Mouse (Mus musculus) heart, adult 2 months (tissue): ENCODE measurements around the gene Rora. TPM values are rescaled to one million over a fixed set of nuclear protein-coding genes. Genes with fewer than 3 reads are reported as not detected.

Source experiments
- DNase-seq, 2 experiments: peaks; one replicate each; pipeline ENCODE4 v3.0.0; 2021
- H3K27ac ChIP-seq: fragments of 200-600 bp; 2 replicates; pipeline ENCODE4 v1.8.1; 2022
- H3K27me3 ChIP-seq: fragments of 200-500 bp; 2 replicates; pipeline ENCODE4 v1.6.1; 2012; ENCODE audit warnings: mild to moderate bottlenecking, low read length, inconsistent platforms, mixed read lengths; ENCODE audit not compliant: control insufficient read depth, insufficient read depth
- H3K36me3 ChIP-seq: fragments of 200-500 bp; 2 replicates; pipeline ENCODE4 v1.6.1; 2012; ENCODE audit warnings: low read length, inconsistent platforms; ENCODE audit not compliant: control insufficient read depth, insufficient read depth
- H3K4me1 ChIP-seq: fragments of 200-500 bp; 2 replicates; pipeline ENCODE4 v1.6.1; 2011; ENCODE audit warnings: low read length; ENCODE audit not compliant: control insufficient read depth, insufficient read depth
- H3K4me3 ChIP-seq: fragments of 200-600 bp; 2 replicates; pipeline ENCODE4 v1.8.1; 2022
- H3K79me2 ChIP-seq: fragments of 200-500 bp; replicated peaks from 2 replicates; pipeline ENCODE4 v1.6.1; 2012; ENCODE audit warnings: mild to moderate bottlenecking, inconsistent platforms, low read length, moderate library complexity, mixed read lengths; ENCODE audit not compliant: control insufficient read depth, insufficient read depth
- H3K9ac ChIP-seq: fragments of 200-500 bp; 2 replicates; pipeline ENCODE4 v1.6.1; 2012; ENCODE audit warnings: low read depth, mild to moderate bottlenecking, control low read depth, inconsistent platforms, low read length, mixed read lengths
- CTCF ChIP-seq: fragments of 200-600 bp; IDR thresholded peaks from 2 replicates; pipeline ENCODE4 v1.8.1; 2022; ENCODE audit warnings: antibody characterized with exemption, mild to moderate bottlenecking, moderate library complexity
- EP300 ChIP-seq: fragments of 200-500 bp; IDR thresholded peaks from 2 replicates; pipeline ENCODE4 v1.6.1; 2011; ENCODE audit warnings: low read depth, low read length, control low read depth; ENCODE audit not compliant: insufficient read depth
- POLR2A ChIP-seq: fragments of 200-500 bp; IDR thresholded peaks from 2 replicates; pipeline ENCODE4 v1.6.1; 2011; ENCODE audit warnings: mild to moderate bottlenecking, low read depth, low read length, control low read depth; ENCODE audit not compliant: insufficient read depth
- WGBS: fragments of 180-500 bp; shearing (Covaris S2); methylation state at CpG from one replicate; pipeline ENCODE4 v1.1.7; 2018; 5-methylcytosine and 5-hydroxymethylcytosine counted together
- intact Hi-C: fragments of 180-260 bp; cut with DNase I; formaldehyde crosslinking; loops from one replicate; pipeline ENCODE4 v1.15.1; 2025
- polyA plus RNA-seq: library from polyadenylated mRNA; depleted of rRNA; stranded (reverse); fragments of >200 nt; gene quantifications from 2 replicates; pipeline ENCODE4 v1.2.3, GENCODE M21; 2012
- total RNA-seq, 2 experiments: library from RNA; stranded (reverse); gene quantifications; 2 replicates each; pipeline ENCODE4 v1.2.3; 2021

Rora gene
- total and polyA plus RNA-seq, 3 experiments, result 6.7 to 28.9 (median 21.6) TPM

GRCm38 (mm10) chr9:69334106-69334505 lies 680.5 kb downstream of the Rora start:
- Histone ChIP-seq H3K4me3 (no peak overlapping the region), H3K79me2 (peaks cover 4% of the 10 kb centered on the region), H3K27ac (no peak overlapping the region), H3K4me1 (peaks cover 14% of the 10 kb centered on the region), H3K9ac (no peak overlapping the region), H3K36me3 (0 out of 2 replicates have a peak, but pooled peaks cover 1% of the 10 kb centered on the region), H3K27me3 (no peaks in the 10 kb centered on the region)
- DNase-seq, result no peak
- 45% methylated on average over 8 of the region's 8 CpGs for WGBS
- intact Hi-C loops, result no loop called here
- TF ChIP-seq CTCF, result no peak
- no peak for TF ChIP-seq POLR2A
- no peak for TF ChIP-seq EP300

DNA sequence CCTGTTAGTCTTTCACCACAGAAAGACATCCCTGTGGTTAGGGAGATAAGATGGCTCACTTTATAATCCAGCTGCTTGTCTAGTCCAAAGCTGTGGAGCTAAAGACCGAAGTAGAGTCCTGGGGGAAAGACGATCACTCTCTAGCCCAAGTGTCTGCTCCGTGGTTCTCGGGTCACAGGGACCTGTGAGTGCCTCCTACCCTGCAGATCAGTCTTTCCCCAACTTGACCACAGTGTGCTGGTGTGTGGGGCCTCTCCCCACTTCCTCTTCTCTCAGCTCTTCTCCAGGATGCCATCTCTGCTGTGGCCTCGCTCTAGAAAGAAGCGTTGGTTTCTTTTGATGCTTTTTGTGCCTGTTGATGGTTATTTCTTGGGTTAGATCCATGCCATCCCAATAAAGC lies 682.5 kb downstream of the Rora start:
- intact Hi-C loops, result no loop called here
- TF ChIP-seq EP300 (no peak), CTCF (no peak), POLR2A (no peak)
- Histone ChIP-seq H3K4me1 (peaks cover 16% of the 10 kb centered on the region), H3K27ac (no peak overlapping the region), H3K36me3 (0 out of 2 replicates have a peak, but pooled peaks cover 1% of the 10 kb centered on the region), H3K4me3 (no peak overlapping the region), H3K9ac (no peak overlapping the region), H3K79me2 (peaks cover 5% of the 10 kb centered on the region), H3K27me3 (no peaks in the 10 kb centered on the region)
- DNase-seq, result no peak
- WGBS, result 91% methylated on average over 6 of the region's 6 CpGs

GRCm38 (mm10) chr9:69339199-69339598 lies 685.6 kb downstream of the Rora start:
- Histone ChIP-seq H3K4me3 (no peak overlapping the region), H3K27ac (no peak overlapping the region), H3K27me3 (no peaks in the 10 kb centered on the region), H3K9ac (no peak overlapping the region), H3K79me2 (peaks cover 3% of the 10 kb centered on the region; the same call in 1 of the 2 replicates), H3K4me1 (peaks cover 3% of the 10 kb centered on the region), H3K36me3 (no peaks in the 10 kb centered on the region)
- intact Hi-C loops, result no loop called here
- whole genome bisulfite sequencing, result 85% methylated on average over 7 of the region's 7 CpGs
- DNase-seq, result no peak
- TF ChIP-seq CTCF (no peak), EP300 (no peak), POLR2A (no peak)

GRCm38 (mm10) chr9:69339829-69340228 lies 686.2 kb downstream of the Rora start:
- peaks cover 3% of the 10 kb centered on the region for H3K4me1 ChIP-seq
- H3K4me3 ChIP-seq, result no peak overlapping the region
- no peak for TF ChIP-seq EP300
- TF ChIP-seq CTCF, result no peak
- no peak for TF ChIP-seq POLR2A
- DNase-seq, result no peak
- intact Hi-C loops, result no loop called here
- H3K79me2 ChIP-seq, result peaks cover 4% of the 10 kb centered on the region
- no peak overlapping the region for H3K9ac ChIP-seq
- no peaks in the 10 kb centered on the region for H3K27me3 ChIP-seq
- 85% methylated on average over 6 of the region's 6 CpGs for WGBS
- no peak overlapping the region for H3K27ac ChIP-seq
- H3K36me3 ChIP-seq, result no peaks in the 10 kb centered on the region

DNA sequence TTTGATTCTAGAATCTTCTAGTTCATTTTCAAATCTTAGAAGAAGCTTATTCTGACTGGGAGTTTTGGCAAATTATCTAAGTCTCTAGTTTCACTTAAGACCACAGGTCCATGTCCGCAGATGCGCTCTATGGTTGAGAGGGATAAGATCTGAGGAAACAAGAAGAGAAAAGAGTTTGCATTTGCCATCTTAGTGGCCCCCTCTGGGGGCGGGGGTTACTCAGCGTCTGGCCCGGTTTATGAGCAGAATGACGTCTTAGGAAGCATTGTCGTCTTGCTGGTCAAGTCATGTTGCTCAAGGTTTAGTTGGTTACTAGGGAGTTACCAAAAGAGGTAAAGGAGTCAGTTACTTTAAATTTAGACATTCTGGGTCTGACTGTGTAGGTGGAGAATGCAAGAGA lies 686.8 kb downstream of the Rora start:
- Histone ChIP-seq H3K27me3 (no peaks in the 10 kb centered on the region), H3K4me3 (no peak overlapping the region), H3K36me3 (no peaks in the 10 kb centered on the region), H3K79me2 (peaks cover 4% of the 10 kb centered on the region), H3K9ac (no peak overlapping the region), H3K4me1 (peaks cover 5% of the 10 kb centered on the region), H3K27ac (no peak overlapping the region)
- TF ChIP-seq EP300, result no peak
- intact Hi-C loops, result no loop called here
- WGBS, result 92% methylated on average over 7 of the region's 7 CpGs
- no peak for DNase-seq

DNA sequence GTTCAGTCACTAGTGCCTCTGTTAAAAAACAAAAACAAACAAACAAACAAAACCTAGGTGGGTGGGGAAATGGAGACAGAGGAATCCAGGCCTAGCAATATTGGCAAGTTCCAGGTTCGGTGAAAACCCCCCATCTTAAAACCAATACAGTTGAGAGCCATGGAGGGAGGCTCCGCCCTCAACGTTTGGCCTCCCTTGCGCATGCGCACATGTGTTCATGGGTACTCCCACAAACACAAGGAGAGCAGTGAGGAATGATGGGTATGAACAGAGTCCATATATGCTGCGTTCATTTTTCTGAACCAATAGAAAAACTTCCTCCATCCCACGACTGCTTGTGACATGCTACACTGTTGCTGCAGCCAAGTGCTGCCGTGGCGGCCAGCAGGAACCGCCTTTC lies 690.3 kb downstream of the Rora start:
- no peak overlapping the region for H3K4me3 ChIP-seq
- TF ChIP-seq EP300 (no peak), CTCF (no peak)
- H3K27me3 ChIP-seq, result no peaks in the 10 kb centered on the region
- peaks cover 3% of the 10 kb centered on the region for H3K4me1 ChIP-seq
- peaks cover 4% of the 10 kb centered on the region for H3K79me2 ChIP-seq
- H3K9ac ChIP-seq, result no peak overlapping the region
- no peak for DNase-seq
- intact Hi-C loops, result no loop called here
- H3K27ac ChIP-seq, result no peak overlapping the region
- 82% methylated on average over 10 of the region's 10 CpGs for WGBS
- no peaks in the 10 kb centered on the region for H3K36me3 ChIP-seq

DNA sequence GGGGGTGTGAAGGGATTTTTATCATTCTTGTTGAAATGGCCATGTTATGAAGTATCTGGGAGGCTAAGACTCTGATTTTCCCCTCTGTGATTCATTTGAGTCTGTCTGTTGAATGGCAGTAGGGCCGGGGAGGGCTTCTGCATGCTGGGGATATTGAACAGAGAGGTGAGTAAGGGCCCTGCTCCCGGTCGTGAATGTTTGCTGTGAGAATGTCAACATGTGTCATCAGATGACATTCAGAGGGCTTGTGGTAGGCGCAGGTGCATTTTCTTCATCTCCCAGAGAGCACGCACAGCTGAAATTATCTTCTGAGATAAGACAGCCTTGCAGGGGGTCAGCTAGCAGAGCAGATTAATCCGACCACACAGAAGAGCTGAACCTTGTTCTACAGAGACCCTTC lies 692.0 kb downstream of the Rora start:
- no peak for DNase-seq
- Histone ChIP-seq H3K4me3 (no peak overlapping the region), H3K9ac (no peak overlapping the region), H3K79me2 (peaks cover 3% of the 10 kb centered on the region), H3K4me1 (peaks cover 1% of the 10 kb centered on the region; the same call in 1 of the 2 replicates), H3K36me3 (no peaks in the 10 kb centered on the region), H3K27me3 (no peaks in the 10 kb centered on the region), H3K27ac (no peak overlapping the region)
- WGBS, result 77% methylated on average over 6 of the region's 6 CpGs
- intact Hi-C loops, result no loop called here
- no peak for TF ChIP-seq EP300
- no peak for TF ChIP-seq CTCF
- no peak for TF ChIP-seq POLR2A
